Mouse (Mus musculus) liver, adult 2 months (tissue): Measurements from ENCODE around the gene Zdhhc4.

Source experiments
- CTCF ChIP-seq: fragments of 200-500 bp; IDR thresholded peaks from 2 replicates; pipeline ENCODE4 v1.5.1; 2011; ENCODE audit warnings: low read depth, low read length, control low read depth
- POLR2A ChIP-seq: fragments of 200-500 bp; IDR thresholded peaks from 2 replicates; pipeline ENCODE4 v1.6.1; 2011; ENCODE audit warnings: low read length, control low read depth; ENCODE audit not compliant: insufficient read depth; ENCODE audit errors: extremely low read depth

DNA sequence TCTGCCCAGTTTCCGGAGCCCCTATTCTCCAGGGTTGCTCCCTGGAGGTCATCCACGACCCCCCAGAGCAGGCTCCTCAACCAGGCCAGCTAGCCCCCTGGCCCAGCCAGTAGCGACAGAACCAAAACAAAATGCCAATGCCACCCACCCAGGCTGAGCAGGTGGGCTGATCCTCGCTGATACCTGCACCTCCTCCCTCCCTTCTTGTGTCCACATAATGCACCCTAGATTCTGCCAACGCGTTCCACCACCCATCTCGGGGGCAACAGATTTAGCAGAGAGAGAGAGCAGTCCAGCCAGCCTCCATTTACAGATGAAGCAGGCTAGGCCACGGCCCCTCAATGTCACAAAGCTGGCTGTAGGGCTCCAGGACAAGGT, 60.1 kb downstream of the Zdhhc4 start:
- no peak for TF ChIP-seq POLR2A
- no peak for TF ChIP-seq CTCF
